Mouse (Mus musculus) liver, adult 2 months (tissue): ENCODE data around the gene Apoa1.

Experiments
- CTCF ChIP-seq: fragments of 200-500 bp; IDR thresholded peaks from 2 replicates; pipeline ENCODE4 v1.5.1; 2011; ENCODE audit warnings: low read depth, low read length, control low read depth
- POLR2A ChIP-seq: fragments of 200-500 bp; IDR thresholded peaks from 2 replicates; pipeline ENCODE4 v1.6.1; 2011; ENCODE audit warnings: low read length, control low read depth; ENCODE audit not compliant: insufficient read depth; ENCODE audit errors: extremely low read depth

- TF ChIP-seq CTCF: no peak
- no peak for TF ChIP-seq POLR2A
These were observed 28.8 kb upstream of the Apoa1 start for GRCm38 (mm10) chr9:46199609-46200008.
